Mouse (Mus musculus) megakaryocyte, embryonic 14.5 days (primary cell): ENCODE measurements at regions not wholly inside any gene's neighbourhood (a gene's known extent, or its start where the extent isn't known, plus 50 kb on each side); places are given as distances from the start of the nearest gene placed in this dataset.

Experiments used
- FLI1 ChIP-seq: IDR thresholded peaks from 2 replicates; pipeline ENCODE4 v1.6.1; 2012; ENCODE audit warnings: low read length, inconsistent platforms, mixed read lengths
- GATA1 ChIP-seq: IDR thresholded peaks from 3 replicates; pipeline ENCODE4 v1.6.1; 2012; ENCODE audit warnings: mixed read lengths, low read length, inconsistent platforms, borderline replicate concordance

GRCm38 (mm10) chr13:37617015-37617414, 161.2 kb upstream of the Rreb1 start:
- TF ChIP-seq GATA1 (no peak), FLI1 (no peak)
